Mouse (Mus musculus) adrenal gland, adult (tissue): ENCODE data around the gene Muc3.
A peak's percentile ranks its signal among the peaks of the same experiment; 100 is the strongest.

ENCODE experiments used
- DNase-seq, 2 experiments: peaks; one replicate each; pipeline ENCODE4 v3.0.0; 2022 to 2023; ENCODE audit warnings: low spot score in 1 of 2; ENCODE audit not compliant: inconsistent age in 2 of 2

Gene Muc3

GRCm38 (mm10) chr5:137098418-137098817 is 50.7 kb downstream of the Muc3 start:
- peak in 1 of 2 experiments; percentile 21 for DNase-seq

- peak in 1 of 2 experiments; percentile 64 for DNase-seq
These were observed 53.1 kb downstream of the Muc3 start for GRCm38 (mm10) chr5:137096037-137096436.

GRCm38 (mm10) chr5:137095135-137095534 is 54.0 kb downstream of the Muc3 start:
- no peak for DNase-seq

GRCm38 (mm10) chr5:137093720-137094119 is 55.4 kb downstream of the Muc3 start:
- peak in 1 of 2 experiments; percentile 52 for DNase-seq

GRCm38 (mm10) chr5:137091560-137091959 is 57.6 kb downstream of the Muc3 start:
- no peak for DNase-seq

GRCm38 (mm10) chr5:137090870-137091269 is 58.3 kb downstream of the Muc3 start:
- no peak for DNase-seq

- DNase-seq = peak; percentile 68 to 78
These were observed 61.7 kb downstream of the Muc3 start for GRCm38 (mm10) chr5:137087410-137087809.

GRCm38 (mm10) chr5:137085731-137086130 is 63.4 kb downstream of the Muc3 start:
- no peak for DNase-seq

GRCm38 (mm10) chr5:137085021-137085420 is 64.1 kb downstream of the Muc3 start:
- DNase-seq = peak in 1 of 2 experiments; percentile 22
